Mouse (Mus musculus) 416B (cell line): ENCODE measurements around the gene Sema4d.

Experiments
- DNase-seq: peaks from one replicate; pipeline ENCODE4 v3.0.0; 2011; ENCODE audit warnings: low read depth

Gene Sema4d

DNA sequence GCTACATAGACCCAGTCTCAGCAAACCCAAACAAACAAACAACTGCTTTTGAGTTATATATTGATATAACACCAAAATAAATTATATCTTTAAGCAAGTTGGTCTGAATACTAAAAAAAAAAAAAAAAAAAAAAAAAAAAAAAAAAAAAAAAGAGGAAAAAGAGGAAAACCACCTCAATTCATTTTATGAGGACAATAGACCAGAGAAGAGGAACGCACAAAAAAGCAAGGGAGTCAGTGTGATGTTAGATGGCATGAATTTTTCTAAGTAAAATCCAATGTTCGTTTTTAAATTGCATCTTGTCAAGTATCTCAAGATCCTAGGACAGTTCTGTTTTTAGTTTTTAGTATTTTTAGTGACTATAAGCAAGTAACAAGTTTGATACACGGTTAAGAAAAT is 152.1 kb downstream of the Sema4d start:
- no peak for DNase-seq

GRCm38 (mm10) chr13:51638958-51639357 is 154.6 kb downstream of the Sema4d start:
- peak; percentile 80 for DNase-seq
